Mouse (Mus musculus): ENCODE data around the gene Pigyl.
A peak's percentile ranks its signal among the peaks of the same experiment; 100 is the strongest.
"Not testable (repeated sequence)": the region's sequence is repeated elsewhere in the genome, so short reads cannot be mapped to it uniquely, and the experiment has no call there.

Gene Pigyl

DNA sequence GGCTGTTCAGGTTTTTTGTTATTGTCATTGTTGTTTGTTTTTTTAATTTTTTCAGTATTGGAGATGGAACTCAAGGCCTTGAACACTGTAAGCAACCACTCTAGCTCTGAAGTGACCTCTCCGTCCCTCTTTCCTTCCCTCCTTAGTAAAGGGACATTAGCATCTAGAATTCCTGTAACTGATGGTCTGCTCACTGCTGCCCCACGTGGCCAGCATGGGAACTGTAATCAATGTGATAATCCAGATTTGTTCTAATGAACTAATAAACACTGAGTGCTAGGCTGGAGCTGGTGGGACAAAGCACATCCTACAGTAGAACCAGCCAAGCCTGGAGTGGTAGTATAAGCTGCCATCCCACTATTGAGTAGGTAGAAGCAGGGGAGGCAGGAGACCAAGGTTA lies 18.2 kb upstream of the Pigyl start:
- DNase-seq (ENCODE audit: extremely low spot score), result peak; percentile 24

- DNase-seq (ENCODE audit: extremely low spot score), result no peak
Observed at GRCm38 (mm10) chr9:22139746-22140145, 16.9 kb upstream of the Pigyl start.

DNA sequence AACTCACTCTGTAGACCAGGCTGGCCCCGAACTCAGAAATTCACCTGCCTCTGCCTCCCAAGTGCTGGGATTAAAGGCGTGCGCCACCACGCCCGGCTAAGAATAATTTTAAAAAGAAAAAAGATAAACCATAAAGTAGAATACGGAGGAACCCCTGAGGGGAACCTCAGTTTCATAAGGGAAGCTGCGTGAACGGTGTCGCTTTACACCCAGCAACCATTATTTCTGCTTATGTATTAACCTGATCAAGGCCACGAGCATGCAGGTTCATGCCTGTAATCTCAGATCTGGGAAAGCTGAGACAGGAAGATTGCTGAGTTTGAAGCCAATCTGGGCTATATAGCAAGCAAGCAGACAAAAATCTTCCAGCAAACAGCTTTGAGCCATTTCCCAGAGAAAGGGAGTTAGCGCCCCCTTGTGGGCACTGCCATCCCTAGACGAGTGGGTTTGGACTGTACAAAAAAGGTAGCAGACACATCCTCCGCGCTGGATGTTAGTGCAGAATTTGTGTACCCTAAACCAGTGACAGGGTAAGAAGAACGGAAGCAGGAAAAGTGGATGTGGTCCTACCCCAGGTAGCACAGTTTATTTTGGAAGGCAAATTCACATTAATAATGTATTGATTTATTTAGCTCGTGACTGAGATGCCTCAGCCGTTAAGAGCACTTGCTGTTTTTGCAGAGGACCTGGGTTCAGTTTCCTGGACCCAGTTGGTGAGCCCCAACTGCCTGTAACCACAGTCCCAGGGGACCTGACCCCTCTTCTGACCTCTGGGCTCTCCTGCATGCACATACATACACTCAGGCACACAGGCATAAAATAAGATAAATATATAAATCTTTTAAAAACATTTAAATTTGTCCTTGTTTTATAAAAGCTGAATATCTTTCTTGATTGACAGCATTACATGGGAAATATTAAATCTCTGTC lies 13.3 kb upstream of the Pigyl start:
- peak; percentile 78 for DNase-seq (ENCODE audit: extremely low spot score)

GRCm38 (mm10) chr9:22144304-22144965 lies 12.2 kb upstream of the Pigyl start:
- DNase-seq (ENCODE audit: extremely low spot score), result no peak

GRCm38 (mm10) chr9:22149426-22150248 lies 7.0 kb upstream of the Pigyl start:
- no peak for DNase-seq (ENCODE audit: extremely low spot score)

DNA sequence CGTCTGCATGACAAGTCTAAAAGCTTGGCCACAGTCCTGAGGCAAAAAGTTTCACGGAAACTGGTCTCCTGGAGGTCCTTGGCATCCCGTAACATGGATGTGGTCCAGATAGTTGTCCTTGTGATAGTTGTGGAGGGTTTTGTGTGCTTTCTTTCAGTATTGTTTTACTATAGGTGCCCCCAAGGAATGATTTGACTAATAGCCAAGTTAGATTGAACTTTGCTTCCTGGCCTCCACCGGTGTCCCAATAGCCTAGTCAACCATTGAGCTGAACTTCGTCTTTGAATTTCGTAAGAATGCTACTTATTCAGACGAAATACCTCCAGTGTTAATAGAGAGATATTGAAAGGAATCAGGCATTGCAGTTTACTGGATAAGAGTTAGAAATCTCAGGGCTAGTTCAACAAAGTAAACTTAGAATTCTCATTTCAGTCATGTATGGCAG lies 6.4 kb upstream of the Pigyl start:
- DNase-seq (ENCODE audit: extremely low spot score), result not testable (repeated sequence)

DNA sequence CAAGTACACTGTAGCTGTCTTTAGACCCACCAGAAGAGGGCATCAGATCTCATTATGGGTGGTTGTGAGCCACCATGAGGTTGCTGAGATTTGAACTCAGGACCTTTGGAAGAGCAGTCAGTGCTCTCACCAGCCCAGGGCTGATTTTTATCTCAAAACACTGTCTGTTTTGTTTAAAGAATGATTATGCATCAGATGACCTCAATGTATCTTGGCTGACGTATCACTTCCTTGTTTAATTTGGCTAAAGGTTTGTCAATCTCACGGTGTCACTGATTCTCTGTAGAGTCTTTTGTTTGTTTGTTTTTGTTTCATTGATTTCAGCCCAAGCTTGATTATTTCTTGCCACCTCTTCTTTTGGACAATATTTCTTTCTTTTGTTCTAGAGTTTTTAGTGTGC lies 5.7 kb upstream of the Pigyl start:
- DNase-seq (ENCODE audit: extremely low spot score), result no peak

GRCm38 (mm10) chr9:22153810-22154209 lies 2.8 kb upstream of the Pigyl start:
- no peak for DNase-seq (ENCODE audit: extremely low spot score)

GRCm38 (mm10) chr9:22155614-22156013 lies 1.0 kb upstream of the Pigyl start:
- DNase-seq (ENCODE audit: extremely low spot score), result peak; percentile 71

DNA sequence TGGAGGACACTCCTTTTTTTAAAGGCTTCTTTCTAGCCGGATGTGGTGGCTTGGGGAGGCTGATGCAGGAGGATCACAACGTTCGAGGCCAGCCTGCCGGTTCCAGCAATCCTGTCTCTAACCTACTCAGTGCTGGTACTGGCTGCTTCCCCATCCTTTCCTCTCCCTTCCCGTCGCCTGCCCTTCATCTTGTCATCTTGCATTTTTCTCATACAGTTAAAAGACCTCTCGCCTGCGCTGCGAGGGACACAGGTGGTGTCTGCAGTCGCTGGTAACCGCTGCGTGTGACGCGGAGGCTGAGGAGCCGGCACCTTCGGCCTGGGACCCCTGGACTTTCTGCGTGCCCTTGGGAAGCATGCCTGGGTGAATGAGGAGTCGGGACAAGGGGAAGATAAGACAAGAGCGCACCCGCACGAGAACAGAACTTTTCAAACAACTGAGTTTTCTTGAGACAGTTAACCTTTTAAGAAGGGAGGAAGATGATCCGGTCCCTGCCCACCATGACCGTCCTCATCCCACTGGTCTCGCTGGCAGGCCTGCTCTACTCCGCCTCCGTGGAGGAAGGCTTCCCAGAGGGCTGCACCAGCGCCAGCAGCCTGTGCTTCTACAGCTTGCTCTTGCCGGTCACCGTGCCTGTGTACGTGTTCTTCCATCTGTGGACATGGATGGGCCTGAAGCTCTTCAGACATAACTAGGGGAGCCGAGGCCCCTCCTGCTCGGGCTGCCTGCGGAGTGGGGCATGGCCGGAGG lies 1.0 kb downstream of the Pigyl start:
- DNase-seq (ENCODE audit: extremely low spot score), result no peak

GRCm38 (mm10) chr9:22161299-22161698 lies 4.7 kb downstream of the Pigyl start:
- no peak for DNase-seq (ENCODE audit: extremely low spot score)

GRCm38 (mm10) chr9:22162305-22162704 lies 5.7 kb downstream of the Pigyl start:
- no peak for DNase-seq (ENCODE audit: extremely low spot score)

- DNase-seq (ENCODE audit: extremely low spot score), result no peak
Observed at GRCm38 (mm10) chr9:22162912-22163311, 6.3 kb downstream of the Pigyl start.

GRCm38 (mm10) chr9:22164711-22165668 lies 8.3 kb downstream of the Pigyl start:
- peak; percentile 63 for DNase-seq (ENCODE audit: extremely low spot score)

- no peak for DNase-seq (ENCODE audit: extremely low spot score)
Observed at GRCm38 (mm10) chr9:22165964-22166363, 9.3 kb downstream of the Pigyl start.

- no peak for DNase-seq (ENCODE audit: extremely low spot score)
Observed at GRCm38 (mm10) chr9:22166686-22167085, 10.0 kb downstream of the Pigyl start.

DNA sequence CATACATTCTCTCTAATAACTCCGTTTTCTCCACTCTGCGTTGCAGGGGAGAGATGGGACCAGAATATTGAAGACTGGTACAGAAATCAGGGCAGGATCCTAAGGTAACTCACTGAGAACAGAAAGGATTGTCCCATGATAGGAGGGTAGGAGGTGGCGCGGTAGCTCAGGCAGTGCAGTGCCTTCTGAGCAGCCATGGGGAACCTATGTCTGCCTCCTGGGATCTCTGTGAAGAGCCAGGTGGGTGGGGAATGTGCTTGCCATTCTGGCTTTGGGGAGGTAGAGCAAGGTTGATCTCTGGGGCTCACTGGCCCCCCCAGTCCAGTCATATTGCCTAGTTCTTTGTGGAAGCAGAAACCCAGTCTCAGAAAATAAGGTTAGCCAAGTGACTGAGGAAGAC lies 11.1 kb downstream of the Pigyl start:
- no peak for DNase-seq (ENCODE audit: extremely low spot score)

DNA sequence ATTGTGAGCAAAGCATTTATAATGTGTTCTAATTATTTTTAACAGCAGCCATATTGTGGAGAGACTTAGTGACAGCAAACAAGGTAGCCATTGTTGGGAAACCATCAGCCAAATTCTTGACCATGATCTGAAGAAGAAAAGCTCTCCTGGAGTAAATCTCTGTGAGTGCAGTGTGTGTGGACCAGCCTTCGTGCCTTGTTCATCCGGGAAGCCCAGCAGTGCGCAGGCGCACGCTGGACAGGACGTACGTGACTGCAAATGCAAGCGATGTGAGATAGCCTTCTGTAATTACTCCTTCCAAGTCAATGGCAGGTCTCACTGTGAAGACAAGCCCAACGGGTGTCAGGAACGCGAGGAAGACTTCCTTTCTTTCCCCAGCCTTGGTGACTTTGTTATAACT lies 12.7 kb downstream of the Pigyl start:
- DNase-seq (ENCODE audit: extremely low spot score), result no peak

DNA sequence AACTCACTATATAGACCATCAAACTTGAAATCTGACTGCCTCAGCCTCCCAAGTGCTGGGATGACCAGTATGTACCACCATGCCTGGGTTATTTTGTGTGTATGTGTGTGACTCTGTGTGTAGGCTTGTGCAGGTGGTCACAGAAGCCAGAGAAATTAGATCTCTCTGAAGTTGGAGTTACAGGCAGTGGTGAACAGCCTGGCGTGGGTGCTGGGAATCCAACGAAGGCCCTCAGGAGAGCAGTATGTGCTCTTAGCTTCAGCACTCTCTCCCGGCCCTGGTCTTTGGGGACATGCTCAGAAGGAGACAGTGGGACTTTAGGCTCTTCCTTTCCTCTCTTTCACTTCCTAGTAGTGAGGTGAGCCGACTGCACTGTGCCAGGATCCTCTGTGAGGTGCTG lies 15.7 kb downstream of the Pigyl start:
- no peak for DNase-seq (ENCODE audit: extremely low spot score)

DNA sequence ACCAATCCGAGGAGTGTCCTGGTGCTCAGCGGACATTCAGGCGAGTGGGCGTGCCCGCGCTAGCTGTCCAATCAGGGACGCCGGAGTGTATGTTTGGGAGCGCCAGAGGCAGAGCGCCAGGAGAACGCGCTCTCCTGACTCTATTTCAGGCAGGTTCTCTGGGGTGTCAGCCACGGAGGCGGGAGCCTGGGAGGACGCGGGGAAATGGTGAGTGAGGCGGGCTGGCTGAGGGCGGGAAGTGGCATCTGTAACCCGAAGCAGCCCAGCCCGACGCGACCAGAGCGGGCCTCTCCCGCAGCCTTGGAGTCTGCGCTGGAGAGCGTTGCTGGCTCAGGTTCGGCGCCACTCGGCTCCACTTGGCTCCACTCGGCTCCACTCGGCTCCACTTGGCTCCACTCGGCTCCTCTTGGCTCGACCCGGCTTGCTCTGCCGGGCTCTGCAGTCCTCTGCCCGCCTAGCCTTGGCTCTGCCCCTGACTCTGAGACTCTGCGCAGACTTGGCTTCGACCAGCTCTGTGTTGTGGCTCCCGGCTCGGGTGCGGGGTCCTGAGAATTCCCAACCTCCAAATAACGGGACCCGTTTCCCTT lies 31.5 kb downstream of the Pigyl start, which contains the start of gene Zfp872:
TSS of gene Zfp872 (plus strand) at position 66 of the 587 bp plus-strand sequence.
- peak; percentile 61 for DNase-seq (ENCODE audit: extremely low spot score)
